Mouse (Mus musculus): ENCODE data around the gene Sbp. TPM values are rescaled to one million over a fixed set of nuclear protein-coding genes. Genes with fewer than 3 reads are reported as not detected.

Sbp gene
- total RNA-seq, 2 experiments from 2014 or later, result not detected

- intact Hi-C loops (cut with DNase I), result no loop called here
- no peak for DNase-seq
These were observed 43.5 kb downstream of the Sbp start for GRCm38 (mm10) chr17:23984989-23985388.

DNA sequence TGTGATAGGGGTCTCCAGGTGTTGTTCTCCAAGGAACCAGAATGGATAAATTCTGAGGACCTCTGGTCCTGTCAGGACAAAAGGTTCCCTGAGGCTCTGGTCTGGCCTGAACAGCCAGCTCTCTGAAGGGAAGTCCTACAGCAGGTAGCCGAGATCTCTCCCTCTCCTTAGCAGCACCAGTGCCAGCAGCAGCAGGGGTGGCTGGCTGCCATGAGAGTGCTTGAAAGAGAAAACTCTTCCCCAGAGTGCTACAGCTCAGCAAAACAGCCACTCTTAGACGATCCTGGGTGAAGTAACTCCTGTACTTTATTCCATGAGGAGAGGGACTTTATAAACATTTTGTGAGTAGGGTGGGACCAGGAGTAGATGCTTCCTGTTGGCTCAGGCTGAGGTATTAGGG lies 48.3 kb downstream of the Sbp start:
- intact Hi-C loops (cut with DNase I), result no loop called here
- DNase-seq, result no peak

DNA sequence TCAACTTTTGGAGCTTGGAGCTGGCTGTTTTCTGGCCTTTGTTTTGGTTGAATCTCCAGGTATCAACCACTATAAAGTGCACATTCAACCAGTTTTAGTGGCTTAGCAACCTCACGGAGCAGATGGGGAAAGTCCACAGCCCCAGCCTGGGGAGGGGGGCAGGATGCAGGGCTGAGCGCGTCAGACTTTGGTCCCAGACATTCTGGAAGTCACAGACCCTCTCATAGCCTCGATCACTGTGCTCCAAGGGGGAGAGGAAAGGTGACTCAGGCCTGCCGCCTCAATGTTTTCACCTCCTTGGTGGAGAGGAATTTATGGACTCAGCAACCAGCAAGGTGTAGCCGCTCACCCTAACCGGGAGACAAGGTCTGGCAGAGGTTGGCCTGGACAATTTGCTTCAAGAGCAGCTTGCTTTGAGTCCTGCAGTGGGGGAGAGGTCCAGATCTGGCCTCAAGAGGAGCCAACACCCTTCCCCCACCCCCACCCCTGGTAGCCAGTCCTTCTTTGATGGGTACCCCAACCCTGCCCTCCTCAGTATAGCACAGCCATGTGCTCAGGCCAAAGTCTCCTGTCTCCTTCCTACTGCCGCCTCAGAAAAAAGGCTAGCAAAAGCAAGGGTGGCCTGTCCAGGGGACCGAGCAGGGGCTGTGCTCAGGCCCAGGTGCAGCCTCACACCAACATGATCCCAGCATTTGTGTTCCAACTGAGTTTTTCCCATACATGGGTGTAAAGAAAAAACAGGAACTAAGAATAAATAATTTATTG lies 51.5 kb downstream of the Sbp start:
- intact Hi-C loops (cut with DNase I), result no loop called here
- DNase-seq, result no peak

DNA sequence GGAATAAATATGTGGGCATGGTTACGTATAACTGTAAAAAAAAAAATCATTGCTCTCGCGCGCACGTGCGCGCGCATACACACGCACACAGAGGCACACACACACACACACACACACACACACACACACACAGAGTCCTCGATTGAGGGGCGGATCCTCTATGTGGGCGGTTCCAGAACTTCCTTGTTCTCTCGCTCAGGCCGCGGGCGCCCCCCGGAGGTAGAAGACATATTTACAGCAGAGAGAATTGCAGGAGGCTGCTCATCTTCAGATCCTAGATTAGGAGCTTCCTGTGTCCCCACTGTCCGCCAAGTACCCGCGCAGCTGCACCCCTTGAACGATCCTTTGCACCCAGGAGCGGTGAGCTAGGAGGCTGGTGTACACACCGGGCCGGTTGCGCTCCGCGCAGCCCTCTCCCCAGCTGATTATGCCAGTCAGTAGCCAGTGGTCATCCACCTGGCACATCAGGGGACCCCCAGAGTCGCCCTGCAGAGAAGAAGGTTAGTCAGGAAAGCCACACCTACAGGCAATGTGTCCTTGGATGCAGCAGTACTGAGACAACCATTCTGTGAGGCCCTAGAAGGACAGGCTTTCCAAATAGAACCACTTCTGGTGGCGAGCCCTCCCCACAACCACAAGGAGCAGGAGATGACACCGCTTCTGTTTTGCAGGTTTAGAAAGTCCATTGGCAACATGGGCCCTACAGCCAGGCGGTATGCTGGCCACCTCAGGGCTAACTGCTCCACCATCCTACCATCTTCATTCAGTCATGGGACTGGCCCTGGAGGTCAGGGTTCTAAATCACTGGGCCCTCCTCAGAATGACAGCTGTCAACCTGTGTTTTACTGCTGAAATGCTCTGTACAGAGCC lies 52.3 kb downstream of the Sbp start:
- intact Hi-C loops (cut with DNase I), result loop anchor here (2.0 kb wide), 1 partner anchor 27 kb away; no protein-coding TSS in a partner anchor
- DNase-seq, result peak; percentile 88

DNA sequence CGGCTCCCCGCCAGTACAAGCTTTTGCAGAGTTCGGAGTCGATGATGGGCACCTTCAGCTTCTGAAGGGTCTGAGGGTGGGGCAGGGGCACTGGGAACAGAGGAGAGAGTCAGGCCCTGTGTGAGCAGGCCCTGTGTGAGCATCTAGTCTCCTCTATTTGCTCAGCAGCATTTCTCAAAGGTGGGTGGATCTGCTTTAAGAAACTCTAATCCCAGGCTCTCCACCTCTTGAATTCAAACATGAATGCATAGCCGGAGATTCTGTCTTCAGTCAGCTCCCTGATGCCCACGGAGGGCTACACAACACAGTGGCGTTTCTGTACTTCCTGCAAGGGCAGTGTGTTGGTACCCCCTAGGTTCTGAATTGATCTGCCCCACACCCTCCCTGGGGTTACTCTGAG lies 53.2 kb downstream of the Sbp start:
- no peak for DNase-seq
- intact Hi-C loops (cut with DNase I), result loop anchor here (2.0 kb wide), 1 partner anchor 28 kb away; no protein-coding TSS in a partner anchor

Other genes starting within 250 kb of the Sbp start
- not detected for gene 1520401A03Rik, start 218.9 kb upstream of the Sbp start, total RNA-seq (2021)
- gene Pkmyt1, start 215.3 kb upstream of the Sbp start, total RNA-seq (2021), result under 1 TPM; 0.52 to 0.64 TPM
- gene Paqr4, start 200.8 kb upstream of the Sbp start, total RNA-seq (2021), result 1 to 10 TPM; 3.6 to 4.0 TPM
- gene Kremen2, start 195.8 kb upstream of the Sbp start, total RNA-seq (2021), result not detected
- 10 to 100 TPM; 34.3 to 38.0 TPM for gene Flywch1, start 170.1 kb upstream of the Sbp start, total RNA-seq (2021)
- under 1 TPM in 1 of 2 experiments, not detected in 1; 0.46 TPM for gene Flywch2, start 155.6 kb upstream of the Sbp start, total RNA-seq (2021)
- 100 to 1,000 TPM; 153 to 189 TPM for gene Srrm2, start 151.1 kb upstream of the Sbp start, total RNA-seq (2021)
- 100 to 1,000 TPM; 270 to 297 TPM for gene Elob, start 112.5 kb upstream of the Sbp start, total RNA-seq (2021)
- gene Prss33, start 105.6 kb upstream of the Sbp start, total RNA-seq (2021), result not detected
- not detected for gene Prss32, start 97.8 kb upstream of the Sbp start, total RNA-seq (2021)
- gene Prss41, start 97.5 kb upstream of the Sbp start, total RNA-seq (2021), result under 1 TPM in 1 of 2 experiments, not detected in 1; 0.37 TPM
- gene Prss21, start 73.6 kb upstream of the Sbp start, total RNA-seq (2021), result not detected
- not detected for gene Dcpp1, start 60.8 kb upstream of the Sbp start, total RNA-seq (2021)
- not detected for gene Dcpp2, start 60.8 kb upstream of the Sbp start, total RNA-seq (2021)
- gene Dcpp3, start 24.2 kb upstream of the Sbp start, total RNA-seq (2021), result not detected
- not detected for gene Sbpl, start 13.6 kb downstream of the Sbp start, total RNA-seq (2021)
- not detected for gene Prss30, start 38.9 kb downstream of the Sbp start, total RNA-seq (2021)
- gene Prss22, start 56.4 kb downstream of the Sbp start, total RNA-seq (2021), result not detected
- gene Prss27, start 96.5 kb downstream of the Sbp start, total RNA-seq (2021), result not detected
- 1 to 10 TPM; 7.6 to 8.8 TPM for gene Kctd5, start 131.8 kb downstream of the Sbp start, total RNA-seq (2021)
- gene Pdpk1, start 209.3 kb downstream of the Sbp start, total RNA-seq (2021), result 10 to 100 TPM; 35.5 to 39.9 TPM
- gene Amdhd2, start 222.1 kb downstream of the Sbp start, total RNA-seq (2021), result 10 to 100 TPM in 1 of 2 experiments, 1 to 10 TPM in 1; 8.4 to 10.4 TPM
- gene Atp6v0c, start 228.0 kb downstream of the Sbp start, total RNA-seq (2021), result 100 to 1,000 TPM; 142 to 153 TPM